Mouse (Mus musculus) urinary bladder, postnatal 36 days (tissue): ENCODE measurements around the gene Thap3.

Experiments
- DNase-seq, 2 experiments: peaks; one replicate each; pipeline ENCODE4 v3.0.0; 2022; ENCODE audit warnings: low spot score in 2 of 2, mixed read lengths in 1 of 2

Thap3 gene

DNA sequence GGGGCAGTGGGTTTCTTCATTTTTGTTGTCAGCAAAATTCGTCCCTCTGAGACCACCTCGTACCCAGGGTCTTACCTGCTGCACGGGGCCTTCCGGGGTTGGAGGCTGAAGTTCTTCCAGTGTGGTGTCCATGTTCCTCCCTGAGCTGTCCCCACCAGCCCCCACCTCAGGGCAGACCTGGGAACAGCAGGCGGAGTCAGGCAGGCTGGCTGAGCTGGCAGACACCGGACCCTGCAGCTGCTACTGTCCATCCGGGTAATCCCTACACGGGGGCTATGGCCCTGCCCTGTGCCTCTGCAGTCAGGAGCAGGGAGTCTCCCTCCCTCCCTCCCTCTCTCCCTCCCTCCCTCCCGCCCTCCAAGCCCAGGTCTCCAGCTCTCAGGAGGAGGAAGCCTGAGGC is 5.2 kb downstream of the Thap3 start:
- no peak for DNase-seq

DNA sequence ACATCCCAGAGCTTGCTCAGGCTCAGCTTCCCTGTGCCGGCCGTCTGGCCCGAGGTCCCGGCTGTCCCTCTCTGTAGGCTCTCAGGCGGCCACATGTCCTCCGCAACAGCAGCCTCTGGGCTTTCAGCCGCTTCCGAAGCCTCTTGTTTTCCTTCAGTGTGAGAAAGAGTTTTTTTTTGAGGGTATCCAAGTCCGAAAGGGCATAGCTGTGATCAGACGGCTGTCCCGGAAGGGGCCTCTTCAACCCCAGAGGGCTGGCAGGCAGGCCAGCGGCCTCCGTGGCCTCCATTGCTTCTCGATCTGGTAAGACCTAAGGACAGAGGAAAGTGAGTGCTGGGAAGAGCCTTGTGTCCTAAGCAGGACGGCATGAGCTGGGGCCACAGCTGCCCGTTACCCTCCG is 5.8 kb downstream of the Thap3 start:
- no peak for DNase-seq

DNA sequence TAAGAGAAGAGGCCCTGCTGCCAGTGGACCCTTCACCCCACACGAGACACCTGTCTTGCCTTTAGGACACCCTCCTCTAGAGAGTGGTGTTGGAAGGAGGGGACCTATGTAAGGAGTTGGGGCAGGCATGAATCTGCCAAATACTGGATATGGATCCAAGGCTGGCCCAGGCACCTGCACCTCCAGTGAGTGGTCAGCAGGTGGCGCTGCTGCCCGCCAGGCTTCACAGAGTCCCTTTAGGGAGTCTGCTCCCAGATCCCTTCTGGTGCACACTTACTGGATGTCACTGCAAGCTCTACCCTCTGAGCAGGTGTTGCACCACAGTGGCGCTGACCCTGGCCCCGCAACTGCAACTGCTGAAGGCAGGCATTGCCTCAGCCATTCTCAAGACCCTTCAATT is 7.4 kb downstream of the Thap3 start:
- DNase-seq = peak; percentile 63 to 83

DNA sequence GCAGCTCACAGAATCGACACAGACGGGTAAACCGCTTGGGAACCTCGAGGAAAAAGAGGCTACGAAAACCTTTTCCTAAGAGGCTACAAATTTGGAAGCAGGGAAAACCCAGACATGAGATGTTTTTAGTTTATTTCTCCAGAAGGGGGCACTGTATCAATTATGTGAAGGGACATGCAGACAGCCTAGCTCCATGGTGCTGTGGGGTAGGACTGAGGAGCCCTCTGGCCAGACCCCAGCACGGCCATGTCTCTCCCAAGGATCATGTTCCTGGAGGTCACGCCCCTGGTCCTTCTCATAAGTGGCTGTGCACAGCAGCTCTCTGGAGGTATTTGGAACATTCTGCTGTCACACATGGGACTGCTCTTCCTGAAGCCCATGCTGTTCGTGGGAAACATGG is 8.1 kb downstream of the Thap3 start:
- DNase-seq = no peak

DNA sequence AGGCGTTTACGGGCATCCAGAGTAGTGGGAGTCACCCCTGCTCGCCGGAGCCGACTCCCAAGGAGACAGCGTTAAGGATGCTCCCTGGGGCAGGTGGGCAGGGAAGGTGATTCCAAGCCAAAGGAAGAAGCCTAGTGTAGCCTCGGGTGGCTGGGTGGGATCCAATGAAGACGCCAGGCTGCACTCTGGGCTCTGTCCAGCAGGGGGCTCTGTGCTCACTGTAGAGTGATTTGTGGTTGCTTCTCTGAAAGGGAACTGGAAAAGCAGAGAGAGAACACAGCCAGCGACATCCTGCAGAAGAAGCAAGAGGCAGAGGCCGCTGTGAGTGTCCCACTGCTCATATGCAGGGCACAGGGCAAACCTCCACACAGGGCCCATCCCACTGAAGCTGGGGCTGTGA is 11.0 kb downstream of the Thap3 start:
- DNase-seq = peak; percentile 73 to 79

DNA sequence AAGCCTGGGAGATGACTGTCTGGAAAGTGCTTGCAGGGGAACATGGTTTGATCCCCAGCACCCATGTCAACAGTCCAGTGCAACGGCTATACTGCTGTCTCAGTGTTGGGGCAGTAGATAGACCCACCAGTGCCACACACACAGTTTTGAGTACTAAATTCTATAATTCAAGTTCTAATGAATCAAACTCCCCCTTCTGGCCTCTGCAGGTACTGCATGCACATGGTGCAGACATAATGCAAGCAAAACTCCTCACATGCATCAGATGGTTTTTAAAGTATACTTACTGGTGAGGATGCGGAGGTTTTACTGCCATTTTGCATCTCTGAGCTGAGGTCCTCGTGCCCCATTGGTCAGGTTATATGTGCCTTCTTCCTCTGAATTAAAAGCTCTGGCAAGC is 13.4 kb downstream of the Thap3 start:
- DNase-seq = no peak

DNA sequence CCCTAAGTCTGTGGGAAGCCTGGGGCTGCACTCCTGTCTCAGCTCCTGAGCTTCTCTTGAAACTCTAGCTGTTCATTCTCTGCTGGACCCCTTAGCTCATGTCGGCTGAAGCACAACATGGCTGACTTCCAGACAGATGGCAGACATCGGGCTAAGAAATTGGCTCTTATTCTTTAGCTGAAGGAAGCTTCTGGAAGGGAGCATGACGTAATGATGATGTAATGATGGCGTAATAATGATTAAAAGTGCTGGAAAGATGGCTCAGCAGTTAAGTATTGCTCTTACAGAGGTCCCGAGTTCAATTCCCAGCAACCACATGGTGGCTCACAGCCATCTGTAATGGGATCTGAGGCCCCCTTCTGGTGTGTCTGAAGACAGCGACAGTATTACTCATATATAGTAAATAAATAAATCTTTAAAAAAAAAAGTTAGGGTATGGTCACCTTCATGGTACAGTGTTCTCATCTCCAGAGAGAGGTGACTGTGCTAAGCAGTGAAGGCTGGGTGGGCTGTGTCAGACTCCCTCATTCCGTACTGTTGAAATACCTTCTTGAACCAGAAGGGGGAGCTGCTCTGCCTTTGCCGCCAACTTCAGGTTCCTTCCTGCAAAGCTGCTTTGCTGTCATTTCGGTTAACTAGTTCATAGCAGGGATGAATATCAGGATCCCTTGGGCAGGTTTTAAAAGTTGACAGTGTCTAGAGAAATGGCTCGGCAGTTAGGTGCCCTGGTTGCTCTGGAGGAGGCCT is 16.4 kb downstream of the Thap3 start:
- no peak for DNase-seq

DNA sequence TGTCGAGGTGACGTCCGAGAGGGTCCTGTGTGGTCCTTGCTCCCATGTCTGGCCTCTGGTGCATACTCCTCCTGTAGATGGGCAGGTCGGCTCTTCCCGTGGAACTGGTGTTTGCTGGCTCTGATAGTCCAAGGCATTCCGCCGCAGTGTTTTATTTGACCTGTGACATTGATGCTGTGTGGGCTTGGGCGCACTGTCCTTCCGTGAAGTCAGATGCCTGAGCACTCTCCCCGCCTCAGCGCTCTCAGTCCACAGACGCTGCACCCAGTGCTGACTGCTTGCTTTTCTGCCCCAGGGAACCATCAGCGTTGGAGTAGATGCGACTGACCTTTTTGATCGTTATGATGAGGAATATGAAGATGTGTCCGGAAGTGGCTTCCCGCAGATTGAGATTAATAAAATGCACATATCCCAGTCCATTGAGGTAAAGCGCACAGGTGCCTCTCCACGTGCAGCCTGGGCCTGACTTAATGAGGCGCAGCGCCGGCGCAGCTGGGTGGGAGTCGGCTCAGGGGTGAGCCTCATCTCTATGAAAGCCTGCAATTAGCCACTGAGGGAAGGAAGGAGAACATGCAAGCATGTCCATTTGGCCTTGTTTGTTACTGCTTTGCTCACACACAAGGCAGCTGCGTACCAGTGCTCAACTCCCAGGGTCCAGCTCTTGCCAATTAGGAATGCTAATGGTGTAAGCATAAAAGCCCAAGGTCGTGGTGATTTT is 20.4 kb downstream of the Thap3 start:
- DNase-seq = no peak

DNA sequence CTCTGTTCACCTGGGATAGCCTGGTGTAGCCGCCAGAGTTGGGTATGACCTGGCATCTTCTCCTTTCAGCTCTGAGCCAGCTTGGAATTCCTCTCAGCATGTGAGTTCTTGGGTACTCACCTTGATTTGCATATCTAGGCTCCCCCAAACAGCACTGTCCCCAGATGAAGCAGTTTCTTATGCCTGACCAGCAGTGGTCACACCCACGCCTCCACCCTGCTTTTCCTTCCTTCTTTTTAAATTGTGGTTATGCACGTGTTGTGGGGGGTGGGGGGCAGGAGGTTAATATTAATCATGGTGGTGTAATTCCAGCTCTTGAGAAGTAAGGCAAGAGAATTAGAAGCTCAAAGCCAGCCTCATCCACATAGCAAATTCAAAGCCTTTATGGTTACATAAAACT is 26.0 kb downstream of the Thap3 start:
- DNase-seq = no peak

DNA sequence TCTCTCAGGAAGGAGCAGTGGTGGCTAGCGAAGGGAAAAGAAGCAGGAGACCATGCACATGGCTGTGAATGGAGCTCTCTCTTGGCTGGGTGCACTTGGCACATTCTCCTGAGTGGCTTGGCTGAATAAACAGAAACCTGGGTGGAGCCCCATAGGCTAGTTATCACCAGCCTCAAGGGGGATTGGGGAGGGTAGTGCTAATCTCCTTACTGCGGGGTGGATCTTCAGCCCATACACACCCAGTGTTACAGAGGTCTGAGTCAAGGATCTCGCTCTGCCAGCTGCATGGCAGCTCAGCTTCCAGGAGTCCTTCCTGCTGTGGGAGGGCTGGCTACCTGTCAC is 28.3 kb downstream of the Thap3 start:
- no peak for DNase-seq

DNA sequence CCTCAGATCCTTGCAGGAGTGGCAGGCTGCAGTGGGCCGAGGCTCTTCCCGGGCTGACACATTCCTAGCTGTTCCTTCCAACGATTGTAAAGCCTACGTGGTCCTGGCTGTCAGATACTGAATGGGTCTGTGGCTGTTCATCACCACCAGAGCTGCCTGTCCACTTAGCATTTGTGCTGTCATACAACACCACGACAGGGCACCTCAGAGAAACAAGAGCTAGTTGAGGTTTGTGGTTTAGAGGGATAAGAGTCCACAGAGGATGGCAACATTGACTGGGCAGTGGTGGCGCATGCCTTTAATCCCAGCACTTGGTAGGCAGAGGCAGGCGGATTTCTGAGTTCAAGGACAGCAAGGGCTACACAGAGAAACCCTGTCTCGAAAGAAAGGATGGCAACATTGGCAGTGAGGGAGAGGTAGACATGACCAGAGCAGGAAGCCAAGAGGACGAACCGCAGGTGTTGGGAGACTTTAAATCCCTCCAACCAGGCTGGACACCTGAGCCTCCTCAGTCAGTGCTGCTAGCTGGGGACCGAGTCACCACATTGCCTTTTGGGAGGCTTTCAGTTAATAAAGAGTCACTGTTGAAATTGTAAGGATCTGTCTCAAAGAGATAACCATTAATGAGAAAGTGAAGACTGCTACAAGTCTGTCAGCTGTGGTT is 28.8 kb downstream of the Thap3 start:
- no peak for DNase-seq

DNA sequence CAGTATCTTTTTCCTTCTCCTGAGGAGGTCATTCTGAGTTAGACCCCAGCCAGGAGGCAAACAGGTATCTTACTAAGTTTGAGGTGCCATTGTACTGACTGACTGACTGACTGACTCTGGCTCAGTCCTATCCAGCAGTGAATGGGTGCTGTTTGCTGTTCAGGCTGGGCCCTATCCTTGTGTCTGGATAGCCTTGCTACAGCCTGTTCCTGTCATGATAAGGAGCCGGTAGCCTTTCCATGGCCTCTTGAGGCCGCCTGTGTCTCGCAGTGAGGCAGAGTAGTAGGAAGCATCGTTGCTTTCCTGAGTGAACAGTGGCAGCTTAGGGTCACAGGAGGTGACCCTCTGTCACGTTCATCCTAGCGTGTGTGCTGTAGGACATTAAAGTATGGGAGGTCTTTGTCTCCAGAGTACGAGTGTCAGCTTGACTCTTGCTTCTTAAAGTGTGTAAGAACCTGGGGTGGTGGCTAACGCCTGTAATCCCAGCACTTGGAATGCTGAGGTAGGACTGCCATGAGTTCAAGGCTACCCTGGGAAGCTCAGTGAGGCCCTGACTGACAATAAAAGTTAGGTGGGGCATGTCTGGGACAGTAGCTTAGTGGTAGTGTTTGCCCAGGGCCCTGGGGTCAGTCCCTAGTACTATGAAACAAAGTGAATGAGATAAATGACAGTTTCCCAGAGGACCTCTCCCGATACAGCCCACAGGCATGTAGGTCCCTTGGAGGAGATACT is 31.0 kb downstream of the Thap3 start:
- no peak for DNase-seq

DNA sequence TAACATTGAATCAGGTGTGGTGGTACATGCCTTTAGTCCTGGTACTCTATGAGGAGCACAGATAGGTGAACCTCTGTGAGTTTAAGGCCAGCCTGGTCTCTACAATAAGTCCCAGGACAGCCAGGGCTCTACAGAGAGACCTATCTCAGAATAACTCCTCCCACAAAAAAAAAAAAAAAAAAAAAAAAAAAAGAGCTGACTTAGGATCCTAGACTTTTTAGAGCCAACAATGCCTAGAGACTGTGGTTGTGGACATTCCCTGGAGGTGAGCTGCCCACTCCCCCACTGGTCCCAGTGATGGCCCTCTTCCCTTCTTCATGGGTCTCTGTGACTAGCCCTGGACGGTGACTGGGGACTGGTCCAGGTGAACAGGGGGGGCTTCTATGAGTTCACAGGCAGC is 33.0 kb downstream of the Thap3 start:
- DNase-seq = no peak

DNA sequence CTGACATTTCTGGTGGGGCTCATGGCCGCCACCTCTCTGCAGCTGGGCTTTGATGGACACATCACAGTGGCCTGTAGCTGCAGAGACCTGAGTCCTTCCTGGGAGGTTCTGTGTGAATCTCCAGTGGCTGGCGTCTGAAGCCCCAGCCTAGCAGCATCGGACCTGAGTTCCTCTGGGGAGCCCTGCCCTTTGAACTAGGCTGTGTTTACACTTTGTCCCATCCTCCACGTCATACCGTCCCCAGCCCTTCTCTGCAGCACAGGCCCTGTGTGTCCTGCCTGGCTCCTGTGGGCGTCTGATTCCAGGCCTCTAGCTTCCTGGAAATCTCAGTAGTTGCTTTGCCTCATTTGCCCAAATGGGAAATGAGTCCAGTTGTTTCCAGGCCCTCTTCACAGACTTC is 35.6 kb downstream of the Thap3 start:
- DNase-seq = no peak

DNA sequence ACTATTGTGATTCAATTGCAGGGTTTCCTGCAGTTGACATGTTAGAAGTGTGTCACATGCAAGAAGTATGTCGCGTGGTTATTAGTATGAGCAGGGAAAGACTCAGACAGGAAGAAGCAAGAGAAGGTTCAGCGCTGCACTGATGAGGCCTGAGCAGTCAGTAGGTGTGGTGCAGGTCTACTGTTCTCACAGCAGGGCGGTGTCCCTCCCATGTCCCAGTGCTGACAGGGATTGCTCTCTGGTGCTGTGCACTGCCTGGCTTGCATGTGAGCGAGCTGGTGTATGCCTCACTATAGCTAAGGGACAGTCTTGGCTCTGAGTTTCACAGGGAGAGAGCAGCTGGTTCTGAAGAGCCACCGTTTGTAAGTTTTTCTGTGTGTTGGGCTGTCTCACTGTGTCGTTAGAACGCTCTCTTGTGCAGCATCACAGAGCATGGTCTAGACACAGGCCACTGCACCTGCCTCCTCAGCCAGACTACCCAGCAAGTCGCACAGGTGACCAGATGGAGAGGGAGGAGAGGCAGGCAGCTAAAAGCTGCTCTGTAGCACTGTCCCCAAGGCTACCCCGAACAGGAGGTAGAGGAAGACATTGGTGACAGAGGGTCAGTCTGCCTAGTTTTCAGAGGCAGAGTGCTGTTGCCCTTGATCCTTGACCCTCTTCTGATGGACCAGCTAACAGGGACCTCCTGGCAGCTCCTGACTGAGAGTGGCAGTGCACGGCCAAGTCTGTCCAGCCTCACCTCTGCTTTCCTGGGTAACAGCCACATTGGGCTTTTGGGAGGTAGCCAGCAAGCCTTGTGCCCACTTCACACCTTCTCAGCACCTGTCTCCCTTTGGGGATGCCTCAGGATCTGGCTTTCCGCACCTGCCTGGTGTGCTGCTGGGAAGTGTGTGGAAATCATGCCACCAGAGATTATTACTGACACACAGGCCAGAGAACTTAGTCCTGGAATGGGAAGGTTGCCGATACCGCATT is 40.0 kb downstream of the Thap3 start:
- DNase-seq = no peak

DNA sequence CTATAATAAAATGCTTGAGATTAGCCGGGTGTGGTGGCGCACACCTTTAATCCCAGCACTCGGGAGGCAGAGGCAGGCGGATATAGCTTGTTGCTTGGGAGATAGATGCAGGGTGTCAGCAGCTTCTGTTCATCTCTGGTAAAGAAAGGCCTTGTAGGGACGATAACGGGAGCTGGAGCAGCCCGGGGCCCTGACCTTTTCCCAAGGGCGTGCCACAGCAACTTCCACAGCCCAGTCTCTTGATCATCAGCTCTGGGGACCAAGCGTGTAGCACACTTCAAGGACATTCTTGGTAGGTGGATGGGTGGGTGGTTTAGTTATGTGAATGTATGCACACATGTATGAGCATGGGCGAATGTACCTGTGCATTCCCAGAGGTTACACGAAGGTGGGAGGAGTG is 42.6 kb downstream of the Thap3 start:
- no peak for DNase-seq

DNA sequence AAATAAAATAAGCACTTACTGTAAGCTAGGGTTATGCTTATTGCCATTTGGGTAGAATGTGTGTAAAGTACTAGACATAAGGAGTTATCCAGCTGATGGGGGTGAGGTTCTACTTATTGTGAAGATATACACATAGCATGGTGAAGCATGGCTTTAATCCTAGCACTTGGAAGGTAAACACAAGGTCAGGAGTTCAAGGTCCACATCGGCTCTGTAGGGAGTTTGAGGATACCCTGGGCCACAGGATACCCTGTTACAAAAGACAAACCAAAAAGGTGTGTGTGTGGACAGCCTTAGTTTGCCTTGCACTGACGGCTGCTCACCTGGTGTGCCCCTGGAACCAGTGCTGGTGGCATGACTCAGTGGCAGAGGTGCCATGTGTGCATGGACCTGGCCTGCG is 50.7 kb downstream of the Thap3 start:
- DNase-seq = no peak

DNA sequence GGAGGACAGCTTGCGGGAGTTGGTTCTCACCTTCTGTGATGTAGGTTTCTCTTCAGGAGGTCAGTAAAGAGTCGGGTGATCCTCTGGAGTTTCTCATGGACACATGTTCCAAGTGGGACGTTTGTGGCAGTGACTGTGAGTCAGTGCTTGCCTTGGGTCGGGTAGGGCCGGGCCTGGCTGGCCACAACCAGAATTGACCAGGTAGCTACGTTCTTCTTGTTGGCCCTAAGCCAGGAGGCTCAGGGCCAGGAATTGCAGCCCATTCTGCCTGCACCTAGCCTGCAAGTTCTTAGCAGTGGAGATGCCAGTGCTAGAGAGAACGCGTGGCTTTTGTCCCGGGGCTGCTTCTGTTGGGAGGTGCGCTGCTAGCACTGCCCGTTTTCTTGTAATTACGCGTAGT is 51.4 kb downstream of the Thap3 start:
- DNase-seq = no peak

DNA sequence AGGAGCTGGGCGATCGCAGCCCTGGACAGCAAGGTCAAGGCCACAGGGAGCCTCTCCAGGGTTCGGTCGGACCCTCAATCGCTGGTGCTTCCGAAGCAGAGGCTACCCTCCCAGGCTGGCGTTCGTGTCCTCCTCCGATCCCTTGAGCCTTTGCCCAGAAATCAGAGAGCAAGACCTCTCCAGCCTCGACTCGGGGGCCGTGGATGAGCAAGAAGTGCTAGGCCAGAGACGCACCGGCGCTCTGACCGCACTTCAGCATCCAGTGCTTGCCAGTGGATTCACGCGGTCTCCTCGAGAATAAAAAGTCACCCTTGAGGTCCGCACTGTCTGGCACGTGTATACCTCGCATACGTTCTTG is 54.6 kb downstream of the Thap3 start:
- no peak for DNase-seq

DNA sequence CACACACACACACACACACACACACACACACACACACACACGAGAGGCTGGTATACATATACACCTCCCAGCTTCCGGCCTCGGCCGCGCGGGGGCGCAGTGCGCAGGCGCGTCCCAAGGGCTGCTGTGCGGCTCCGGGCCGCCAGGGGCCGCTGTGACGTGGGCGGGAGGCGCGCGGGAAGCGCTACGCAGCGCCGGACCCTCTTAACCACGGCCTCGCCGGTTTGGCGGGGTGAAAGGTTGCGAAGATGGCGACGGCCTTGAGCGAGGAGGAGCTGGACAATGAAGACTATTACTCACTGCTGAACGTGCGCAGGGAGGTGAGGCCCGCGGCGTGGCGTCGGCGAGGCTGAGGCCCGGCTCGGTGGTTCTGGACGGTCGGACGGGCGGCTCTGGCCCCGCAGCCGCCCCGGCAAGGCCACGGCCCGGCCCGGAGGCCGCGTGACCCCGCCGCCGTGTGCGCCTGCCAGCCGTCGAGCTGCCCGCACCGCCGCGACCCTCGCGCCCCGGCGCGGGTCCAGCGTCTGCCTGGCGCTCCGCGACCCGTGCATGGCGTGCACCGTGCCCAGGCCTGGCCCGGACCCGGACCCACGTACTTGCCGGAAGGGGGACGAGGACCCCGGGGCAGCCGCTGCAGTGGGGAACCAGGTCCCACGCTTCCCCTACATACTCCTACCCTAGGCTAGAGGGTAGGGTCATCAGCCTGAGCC is 55.1 kb downstream of the Thap3 start, which contains the start of gene Dnajc11:
Dnajc11 (plus strand) TSS at position 187 of the 710 bp plus-strand sequence.
- peak; percentile 89 for DNase-seq
